Mouse (Mus musculus) Muller cell, postnatal 12 days (primary cell): Measurements from ENCODE around the gene 2010111I01Rik.
"Not testable (repeated sequence)": the region's sequence is repeated elsewhere in the genome, so short reads cannot be mapped to it uniquely, and the experiment has no call there.

Source experiments
- DNase-seq: peaks from one replicate; pipeline ENCODE4 v3.0.0-alpha.2; 2015; ENCODE audit errors: inconsistent ontology term

The 2010111I01Rik gene

DNA sequence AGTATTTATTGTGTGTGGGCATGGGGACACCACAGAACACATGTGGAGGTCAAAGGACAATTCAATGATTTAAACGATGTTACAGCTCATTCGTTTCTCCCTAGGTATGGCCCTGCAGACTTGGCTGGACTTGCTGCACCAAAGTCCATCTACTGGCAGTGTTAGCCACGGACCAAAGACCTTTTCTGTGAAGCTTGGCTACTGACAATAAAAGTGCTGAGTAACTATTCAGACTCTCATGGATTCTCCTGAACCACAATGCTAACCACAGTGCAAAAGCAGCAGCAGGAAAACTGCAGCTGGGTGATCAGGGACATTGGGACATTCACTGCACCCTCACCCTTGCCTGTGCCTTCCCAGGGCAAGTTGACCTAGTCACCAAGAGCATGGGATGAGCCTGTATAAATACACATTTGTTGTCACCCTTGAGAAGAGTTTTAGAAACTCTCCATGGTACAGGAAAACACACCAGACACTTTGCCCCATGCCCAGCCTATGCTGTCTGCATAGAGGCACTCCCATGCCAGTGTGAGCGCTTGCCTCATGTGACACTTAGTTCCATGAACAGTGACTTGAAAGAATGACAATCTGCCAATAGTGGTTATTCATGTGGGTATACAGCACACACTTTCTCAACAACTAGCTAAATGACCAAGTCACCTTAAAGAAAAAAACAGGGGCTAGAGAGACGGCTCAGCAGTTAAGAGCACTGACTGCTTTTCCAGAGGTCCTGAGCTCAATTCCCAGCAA is 381.0 kb downstream of the 2010111I01Rik start:
- DNase-seq, result peak; percentile 79

DNA sequence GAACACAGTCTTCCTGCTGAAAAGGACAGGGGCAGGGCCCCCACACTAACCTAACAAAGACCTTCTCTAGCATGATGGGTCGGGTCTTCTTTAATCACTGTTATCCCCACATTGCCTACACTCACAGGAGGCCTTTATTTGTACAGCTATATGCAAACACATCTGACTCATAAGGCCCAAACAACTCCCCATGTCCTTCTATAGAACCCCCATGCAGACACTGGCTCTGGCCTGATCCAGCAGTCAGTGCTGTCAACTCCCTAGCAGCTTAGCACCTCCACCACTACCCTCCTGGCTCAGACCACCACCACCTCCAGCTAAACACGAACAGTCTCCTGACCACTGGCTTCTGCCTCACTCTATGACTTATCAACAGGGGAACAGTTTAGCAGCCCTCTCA is 382.9 kb downstream of the 2010111I01Rik start:
- DNase-seq, result no peak

DNA sequence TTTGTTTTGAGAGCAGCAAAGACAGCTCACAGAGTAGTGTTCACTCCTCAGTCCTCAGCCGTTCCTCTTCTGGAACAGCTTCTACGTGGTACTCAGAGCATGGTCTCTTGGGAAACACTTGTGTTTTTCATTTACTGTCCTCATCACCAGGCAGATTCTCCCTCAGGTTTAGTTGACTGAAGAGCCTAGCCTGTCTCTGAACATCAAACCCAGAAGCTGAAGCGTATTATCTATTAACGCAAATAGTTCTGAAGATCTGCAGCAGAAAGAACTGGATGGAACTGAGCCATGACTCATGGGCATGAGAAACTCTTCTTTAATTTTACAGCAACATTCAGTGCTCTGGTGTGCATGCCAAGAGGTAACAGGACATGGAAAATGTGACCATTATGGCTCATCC is 385.4 kb downstream of the 2010111I01Rik start:
- no peak for DNase-seq

DNA sequence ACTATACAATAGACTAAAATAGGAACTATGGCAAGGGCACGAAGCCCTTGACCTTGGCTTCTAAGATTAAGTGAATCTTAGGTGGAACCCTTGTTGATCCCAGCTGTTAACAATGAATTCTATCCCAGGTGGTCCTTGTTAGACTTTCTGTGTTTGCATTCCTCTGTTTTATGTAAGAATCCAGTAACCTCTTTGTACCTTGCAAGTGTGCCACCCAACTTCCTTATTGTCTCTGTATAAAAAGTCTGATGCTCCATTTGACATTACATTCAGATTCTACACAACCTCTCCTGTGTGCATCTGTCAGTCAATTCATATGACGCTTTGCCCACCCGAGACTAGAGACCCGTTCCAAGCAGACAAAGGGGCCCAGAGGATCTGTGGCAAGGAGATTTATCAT is 388.6 kb downstream of the 2010111I01Rik start:
- not testable (repeated sequence) for DNase-seq

DNA sequence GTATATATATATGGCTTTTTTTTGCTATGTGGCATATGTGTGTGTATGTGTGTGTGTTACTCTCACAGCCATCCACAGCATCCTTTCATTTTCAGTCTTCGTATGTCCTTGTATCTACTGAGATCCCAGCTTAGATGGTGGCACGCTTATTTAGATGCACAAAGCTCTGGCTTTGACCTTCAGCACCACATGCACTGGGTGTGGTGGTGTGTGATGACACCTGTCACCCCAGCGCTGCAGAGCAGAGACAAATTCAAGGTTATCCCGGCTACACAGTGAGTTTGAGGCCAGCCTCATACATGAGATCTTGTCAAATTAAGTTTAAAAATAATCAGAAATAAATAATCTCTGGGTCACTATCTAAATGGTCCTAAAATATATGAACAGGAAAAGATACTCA is 391.4 kb downstream of the 2010111I01Rik start:
- no peak for DNase-seq

DNA sequence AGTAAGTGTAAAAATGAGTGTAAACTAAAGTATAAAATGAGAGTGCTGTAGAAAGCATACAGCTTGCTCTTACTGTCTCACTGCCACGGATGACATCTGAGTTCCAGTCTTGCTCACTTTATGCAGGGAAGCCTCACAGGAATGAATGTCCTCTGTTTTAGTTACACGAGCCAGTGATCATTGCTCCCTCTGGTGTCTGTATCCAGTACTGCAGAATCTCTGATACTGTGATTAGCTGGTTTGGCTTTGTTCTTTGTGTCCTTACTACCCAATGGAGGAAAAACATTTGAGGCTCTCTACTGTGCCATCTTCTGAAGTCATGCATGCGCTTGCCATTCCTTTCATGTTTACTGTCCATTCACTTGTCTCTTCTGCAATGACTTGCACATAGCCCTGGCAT is 391.9 kb downstream of the 2010111I01Rik start:
- DNase-seq, result peak; percentile 44

DNA sequence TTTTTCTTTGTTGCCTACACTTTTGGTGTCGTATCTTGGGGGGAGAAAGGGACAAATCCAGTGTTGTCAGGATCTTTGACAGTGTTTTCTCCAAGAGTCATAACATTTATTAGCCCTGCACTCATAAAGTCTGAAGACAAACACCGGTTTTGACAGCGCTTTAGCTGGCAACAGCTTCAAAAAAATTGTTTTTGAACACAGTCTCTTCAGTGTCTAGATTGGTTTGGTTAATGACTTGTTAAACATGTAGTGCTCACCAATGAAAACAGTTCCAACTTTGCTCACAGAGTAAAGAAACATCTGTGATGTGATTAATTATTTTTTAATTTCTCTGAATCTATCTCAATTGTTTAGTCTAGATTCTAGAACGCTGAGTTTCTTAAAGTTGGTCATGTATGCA is 394.7 kb downstream of the 2010111I01Rik start:
- DNase-seq, result no peak

DNA sequence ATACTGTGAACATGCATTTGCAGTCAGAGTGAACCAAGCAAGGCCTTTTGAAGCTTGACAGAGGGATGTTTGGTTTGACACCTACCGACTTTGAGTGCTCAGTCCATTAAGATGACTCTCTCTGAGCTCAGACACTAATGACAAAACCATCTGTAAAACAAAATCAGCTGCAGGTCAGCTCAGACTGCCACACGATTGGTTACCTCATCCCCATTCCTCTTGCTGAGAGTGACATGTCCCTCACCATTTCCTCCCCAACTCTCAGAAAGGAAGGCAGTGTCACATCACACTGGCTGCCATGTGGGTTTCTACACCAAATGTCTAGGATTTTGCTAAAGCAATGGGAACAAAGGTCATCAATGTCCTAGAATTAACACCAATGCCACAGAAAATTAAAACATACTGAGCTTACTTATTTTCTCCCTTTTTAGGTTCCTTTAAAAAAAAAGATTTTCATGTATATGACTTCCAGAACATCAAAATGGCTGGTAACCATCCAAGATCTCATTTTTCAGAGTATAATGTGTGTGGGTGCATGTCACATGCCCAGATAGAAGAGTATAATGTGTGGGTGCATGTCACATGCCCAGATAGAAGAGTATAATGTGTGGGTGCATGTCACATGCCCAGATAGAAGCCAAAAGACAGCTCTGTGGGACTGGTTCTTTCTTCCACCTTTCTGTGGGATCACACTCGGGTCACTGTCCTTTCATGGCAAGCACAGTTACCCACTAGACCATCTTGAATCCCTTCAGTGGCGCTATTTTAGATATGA is 395.6 kb downstream of the 2010111I01Rik start:
- no peak for DNase-seq

DNA sequence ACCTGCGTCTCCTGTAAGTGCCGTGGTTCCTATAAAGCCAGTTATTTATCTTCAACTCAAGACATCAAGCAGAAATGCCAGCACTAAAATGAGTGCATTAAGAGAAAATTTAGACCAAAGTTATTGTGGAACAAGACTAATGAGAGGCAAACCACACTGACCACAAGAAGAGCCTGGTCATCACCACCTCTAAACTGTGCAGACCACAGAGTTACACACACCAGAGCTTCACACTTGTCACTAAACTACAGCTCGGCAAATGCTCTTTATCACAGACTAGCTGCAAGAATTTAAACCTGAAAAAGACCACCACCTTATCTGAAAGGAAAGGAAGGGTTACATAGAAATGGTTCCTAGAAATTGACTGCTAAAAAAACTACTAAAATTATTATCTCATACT is 397.1 kb downstream of the 2010111I01Rik start:
- no peak for DNase-seq

DNA sequence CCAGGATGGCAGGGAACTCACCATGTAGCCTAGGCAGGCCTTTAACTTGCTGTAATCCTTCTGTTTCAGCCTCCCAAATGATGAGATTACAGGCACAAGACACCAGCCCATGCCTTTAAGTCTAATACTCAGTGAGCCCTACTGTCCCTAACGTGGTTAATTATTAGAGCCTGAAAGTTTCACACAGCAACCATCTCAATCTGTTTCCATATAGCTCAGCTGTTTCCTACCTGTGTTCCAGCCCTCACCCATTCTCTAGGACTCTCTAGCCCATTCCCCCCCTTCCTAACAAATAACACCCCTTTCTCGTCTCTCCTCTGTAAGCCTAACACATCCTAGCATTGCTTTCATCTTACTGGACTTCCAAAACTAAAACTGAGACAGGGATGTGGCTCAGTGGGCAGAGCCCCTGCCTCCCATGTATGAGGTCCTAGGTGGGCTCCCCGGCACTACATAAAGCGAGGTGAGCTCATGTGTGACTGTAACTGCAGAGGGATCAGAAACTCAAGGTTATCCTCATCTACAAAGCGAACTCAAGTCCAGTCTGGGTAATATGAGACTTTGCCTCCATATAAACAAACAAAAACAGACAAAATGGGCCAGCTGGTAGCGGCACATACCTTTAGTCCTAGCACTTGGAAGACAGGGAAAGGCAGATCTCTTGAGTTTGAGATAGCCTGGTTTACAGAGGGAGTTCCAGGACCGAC is 408.9 kb downstream of the 2010111I01Rik start:
- no peak for DNase-seq
